Mouse (Mus musculus): ENCODE measurements around the gene Gm21985.
A peak's percentile ranks its signal among the peaks of the same experiment; 100 is the strongest.

Gm21985 gene

DNA sequence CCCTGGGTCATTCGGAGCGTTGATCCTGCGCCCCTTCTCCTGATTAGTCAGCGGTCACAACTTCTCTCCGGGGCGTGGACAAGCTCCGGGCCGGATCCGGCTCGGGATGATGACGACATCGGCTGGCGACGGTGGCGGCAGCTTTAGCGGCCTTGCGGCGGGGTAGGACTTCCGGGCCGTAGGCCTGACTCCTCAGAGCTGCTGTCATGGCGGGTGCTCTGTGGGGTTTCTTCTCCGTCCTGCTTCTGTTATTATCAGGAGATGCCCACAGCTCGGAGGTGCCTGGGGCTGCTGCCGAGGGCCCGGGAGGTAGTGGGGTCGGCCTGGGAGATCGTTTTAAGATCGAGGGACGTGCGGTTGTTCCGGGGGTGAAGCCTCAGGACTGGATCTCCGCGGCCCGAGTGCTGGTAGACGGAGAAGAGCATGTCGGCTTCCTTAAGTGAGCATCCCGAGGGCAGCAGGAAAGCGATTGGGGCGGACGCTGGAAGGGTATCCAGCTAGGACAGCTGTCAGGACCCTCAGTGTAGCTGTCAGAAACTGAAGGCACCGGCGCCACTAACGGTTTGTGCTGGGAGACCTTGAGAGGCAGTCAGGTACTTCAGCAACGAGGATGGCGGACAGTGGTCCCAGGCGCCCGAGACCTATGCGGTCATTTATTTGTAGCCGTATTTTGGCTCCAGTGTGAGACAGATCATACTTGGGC is 188.9 kb downstream of the Gm21985 start, which contains the start of gene Emc7:
Emc7 (plus strand) TSS at position 136 of the 703 bp plus-strand sequence.
- DNase-seq (ENCODE audit: low read depth in 1 of 2, low spot score in 2 of 2): peak; percentile 85 to 95
